Mouse (Mus musculus): ENCODE measurements around the gene Fam136a. TPM values are rescaled to one million over a fixed set of nuclear protein-coding genes. Genes with fewer than 3 reads are reported as not detected.

Fam136a gene
- polyA plus RNA-seq, 1 experiment, result 32.0 TPM

- Histone ChIP-seq H3ac (ENCODE audit: control insufficient read depth, insufficient read length, low read depth) (no peak overlapping the region), H3K79me2 (ENCODE audit: control insufficient read depth, insufficient read depth) (no peaks in the 10 kb centered on the region), H3K27me3 (ENCODE audit: control insufficient read depth, insufficient read depth, insufficient read length) (no peaks in the 10 kb centered on the region), H3K4me3 (ENCODE audit: insufficient read depth, poor library complexity, severe bottlenecking) (no peak overlapping the region), H3K79me3 (ENCODE audit: low read depth) (no peaks in the 10 kb centered on the region), H3K36me3 (ENCODE audit: control insufficient read depth, insufficient read depth) (no peaks in the 10 kb centered on the region)
- TF ChIP-seq FOSL1 (IDR thresholded peaks at IDR 0.05; ENCODE audit: insufficient read depth, low read length, poor library complexity, severe bottlenecking), result no peak
- TF ChIP-seq USF1 (IDR thresholded peaks at IDR 0.05; ENCODE audit: low read depth), result no peak
- no peak for TF ChIP-seq CTCF (IDR thresholded peaks at IDR 0.05; ENCODE audit: control insufficient read depth, insufficient read depth, insufficient read length)
- no peak for TF ChIP-seq MYOG (IDR thresholded peaks at IDR 0.05; ENCODE audit: control insufficient read depth, extremely low read depth, insufficient read length)
- TF ChIP-seq CEBPB (IDR thresholded peaks at IDR 0.05; ENCODE audit: low read depth), result no peak
- TF ChIP-seq MYOD1 (IDR thresholded peaks at IDR 0.05; ENCODE audit: control insufficient read depth, insufficient read length, low read depth), result no peak
- no peak for TF ChIP-seq MAX (IDR thresholded peaks at IDR 0.05)
Observed at GRCm38 (mm10) chr6:86324400-86324799, 41.0 kb upstream of the Fam136a start.

- TF ChIP-seq CEBPB (IDR thresholded peaks at IDR 0.05; ENCODE audit: low read depth), result no peak
- no peak for TF ChIP-seq MYOD1 (IDR thresholded peaks at IDR 0.05; ENCODE audit: control insufficient read depth, insufficient read length, low read depth)
- no peak for TF ChIP-seq USF1 (IDR thresholded peaks at IDR 0.05; ENCODE audit: low read depth)
- TF ChIP-seq CTCF (IDR thresholded peaks at IDR 0.05; ENCODE audit: control insufficient read depth, insufficient read depth, insufficient read length), result no peak
- no peak for TF ChIP-seq MAX (IDR thresholded peaks at IDR 0.05)
- no peak for TF ChIP-seq FOSL1 (IDR thresholded peaks at IDR 0.05; ENCODE audit: insufficient read depth, low read length, poor library complexity, severe bottlenecking)
- no peak for TF ChIP-seq MYOG (IDR thresholded peaks at IDR 0.05; ENCODE audit: control insufficient read depth, extremely low read depth, insufficient read length)
Observed at GRCm38 (mm10) chr6:86325646-86326045, 39.8 kb upstream of the Fam136a start.

GRCm38 (mm10) chr6:86326866-86327265, 38.6 kb upstream of the Fam136a start:
- TF ChIP-seq MYOD1 (IDR thresholded peaks at IDR 0.05; ENCODE audit: control insufficient read depth, insufficient read length, low read depth) (no peak), FOSL1 (IDR thresholded peaks at IDR 0.05; ENCODE audit: insufficient read depth, low read length, poor library complexity, severe bottlenecking) (no peak), MYOG (IDR thresholded peaks at IDR 0.05; ENCODE audit: control insufficient read depth, extremely low read depth, insufficient read length) (no peak), MAX (IDR thresholded peaks at IDR 0.05) (no peak), CTCF (IDR thresholded peaks at IDR 0.05; ENCODE audit: control insufficient read depth, insufficient read depth, insufficient read length) (no peak), CEBPB (IDR thresholded peaks at IDR 0.05; ENCODE audit: low read depth) (no peak), USF1 (IDR thresholded peaks at IDR 0.05; ENCODE audit: low read depth) (no peak)
- Histone ChIP-seq H3K79me2 (ENCODE audit: control insufficient read depth, insufficient read depth) (no peaks in the 10 kb centered on the region), H3K79me3 (ENCODE audit: low read depth) (no peaks in the 10 kb centered on the region), H3K27me3 (ENCODE audit: control insufficient read depth, insufficient read depth, insufficient read length) (no peaks in the 10 kb centered on the region), H3ac (ENCODE audit: control insufficient read depth, insufficient read length, low read depth) (no peak overlapping the region), H3K36me3 (ENCODE audit: control insufficient read depth, insufficient read depth) (no peaks in the 10 kb centered on the region), H3K4me3 (ENCODE audit: insufficient read depth, poor library complexity, severe bottlenecking) (no peak overlapping the region)

More at GRCm38 (mm10) chr6:86325646-86326045, 39.8 kb upstream of the Fam136a start:
- H3ac ChIP-seq (ENCODE audit: control insufficient read depth, insufficient read length, low read depth), result no peak overlapping the region
- H3K36me3 ChIP-seq (ENCODE audit: control insufficient read depth, insufficient read depth), result no peaks in the 10 kb centered on the region
- H3K4me3 ChIP-seq (ENCODE audit: insufficient read depth, poor library complexity, severe bottlenecking), result no peak overlapping the region
- no peaks in the 10 kb centered on the region for H3K79me3 ChIP-seq (ENCODE audit: low read depth)
- no peaks in the 10 kb centered on the region for H3K27me3 ChIP-seq (ENCODE audit: control insufficient read depth, insufficient read depth, insufficient read length)
- H3K79me2 ChIP-seq (ENCODE audit: control insufficient read depth, insufficient read depth), result no peaks in the 10 kb centered on the region

- TF ChIP-seq CTCF (IDR thresholded peaks at IDR 0.05; ENCODE audit: control insufficient read depth, insufficient read depth, insufficient read length) (no peak), MAX (IDR thresholded peaks at IDR 0.05) (no peak), MYOD1 (IDR thresholded peaks at IDR 0.05; ENCODE audit: control insufficient read depth, insufficient read length, low read depth) (no peak), MYOG (IDR thresholded peaks at IDR 0.05; ENCODE audit: control insufficient read depth, extremely low read depth, insufficient read length) (no peak), FOSL1 (IDR thresholded peaks at IDR 0.05; ENCODE audit: insufficient read depth, low read length, poor library complexity, severe bottlenecking) (no peak), CEBPB (IDR thresholded peaks at IDR 0.05; ENCODE audit: low read depth) (no peak), USF1 (IDR thresholded peaks at IDR 0.05; ENCODE audit: low read depth) (no peak)
- no peaks in the 10 kb centered on the region for H3K79me3 ChIP-seq (ENCODE audit: low read depth)
- H3K79me2 ChIP-seq (ENCODE audit: control insufficient read depth, insufficient read depth), result no peaks in the 10 kb centered on the region
- no peaks in the 10 kb centered on the region for H3K36me3 ChIP-seq (ENCODE audit: control insufficient read depth, insufficient read depth)
- H3ac ChIP-seq (ENCODE audit: control insufficient read depth, insufficient read length, low read depth), result no peak overlapping the region
- H3K27me3 ChIP-seq (ENCODE audit: control insufficient read depth, insufficient read depth, insufficient read length), result no peaks in the 10 kb centered on the region
- H3K4me3 ChIP-seq (ENCODE audit: insufficient read depth, poor library complexity, severe bottlenecking), result no peak overlapping the region
Observed at GRCm38 (mm10) chr6:86328369-86328768, 37.1 kb upstream of the Fam136a start.

GRCm38 (mm10) chr6:86329943-86330342, 35.5 kb upstream of the Fam136a start:
- Histone ChIP-seq H3K36me3 (ENCODE audit: control insufficient read depth, insufficient read depth) (no peaks in the 10 kb centered on the region), H3K27me3 (ENCODE audit: control insufficient read depth, insufficient read depth, insufficient read length) (no peaks in the 10 kb centered on the region), H3K79me3 (ENCODE audit: low read depth) (no peaks in the 10 kb centered on the region), H3ac (ENCODE audit: control insufficient read depth, insufficient read length, low read depth) (no peak overlapping the region), H3K79me2 (ENCODE audit: control insufficient read depth, insufficient read depth) (no peaks in the 10 kb centered on the region), H3K4me3 (ENCODE audit: insufficient read depth, poor library complexity, severe bottlenecking) (no peak overlapping the region)
- no peak for TF ChIP-seq USF1 (IDR thresholded peaks at IDR 0.05; ENCODE audit: low read depth)
- TF ChIP-seq FOSL1 (IDR thresholded peaks at IDR 0.05; ENCODE audit: insufficient read depth, low read length, poor library complexity, severe bottlenecking), result no peak
- no peak for TF ChIP-seq MAX (IDR thresholded peaks at IDR 0.05)
- no peak for TF ChIP-seq MYOG (IDR thresholded peaks at IDR 0.05; ENCODE audit: control insufficient read depth, extremely low read depth, insufficient read length)
- no peak for TF ChIP-seq MYOD1 (IDR thresholded peaks at IDR 0.05; ENCODE audit: control insufficient read depth, insufficient read length, low read depth)
- no peak for TF ChIP-seq CEBPB (IDR thresholded peaks at IDR 0.05; ENCODE audit: low read depth)
- no peak for TF ChIP-seq CTCF (IDR thresholded peaks at IDR 0.05; ENCODE audit: control insufficient read depth, insufficient read depth, insufficient read length)
